Mouse (Mus musculus): Measurements from ENCODE around the gene Ubac1.

The Ubac1 gene

DNA sequence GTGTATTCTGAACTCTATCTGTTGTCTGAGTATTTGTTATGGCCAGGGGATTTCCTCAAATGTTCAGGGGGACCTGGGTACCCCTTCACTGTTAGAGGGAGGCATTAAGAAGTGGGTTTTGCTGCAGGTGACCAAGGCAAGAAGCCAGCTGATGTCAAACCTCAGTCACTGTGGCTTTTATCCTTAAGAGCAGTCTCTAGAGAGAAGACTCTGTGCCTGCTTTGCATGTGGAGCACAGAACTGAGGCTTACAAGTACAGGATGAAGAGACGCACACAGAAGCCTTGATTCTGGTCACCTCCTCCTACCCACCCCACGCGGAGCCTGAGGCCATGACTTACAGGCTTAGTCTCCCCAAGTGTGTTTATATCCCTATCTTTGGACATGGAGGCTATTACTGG is 72.3 kb downstream of the Ubac1 start:
- DNase-seq, result no peak

Data from cerebellum, postnatal 25 days (tissue).